Mouse (Mus musculus) v-Abl transformed pro-B cells (cell line): ENCODE measurements at regions not wholly inside any gene's neighbourhood (a gene's known extent, or its start where the extent isn't known, plus 50 kb on each side); places are given as distances from the start of the nearest gene placed in this dataset.

Experiments used
- in situ Hi-C, 2 experiments: fragments of 400-800 bp; cut with MboI; formaldehyde crosslinking; loops; one replicate each; pipeline ENCODE4 v1.15.1; 2025; ENCODE audit not compliant: unreplicated experiment in 2 of 2

DNA sequence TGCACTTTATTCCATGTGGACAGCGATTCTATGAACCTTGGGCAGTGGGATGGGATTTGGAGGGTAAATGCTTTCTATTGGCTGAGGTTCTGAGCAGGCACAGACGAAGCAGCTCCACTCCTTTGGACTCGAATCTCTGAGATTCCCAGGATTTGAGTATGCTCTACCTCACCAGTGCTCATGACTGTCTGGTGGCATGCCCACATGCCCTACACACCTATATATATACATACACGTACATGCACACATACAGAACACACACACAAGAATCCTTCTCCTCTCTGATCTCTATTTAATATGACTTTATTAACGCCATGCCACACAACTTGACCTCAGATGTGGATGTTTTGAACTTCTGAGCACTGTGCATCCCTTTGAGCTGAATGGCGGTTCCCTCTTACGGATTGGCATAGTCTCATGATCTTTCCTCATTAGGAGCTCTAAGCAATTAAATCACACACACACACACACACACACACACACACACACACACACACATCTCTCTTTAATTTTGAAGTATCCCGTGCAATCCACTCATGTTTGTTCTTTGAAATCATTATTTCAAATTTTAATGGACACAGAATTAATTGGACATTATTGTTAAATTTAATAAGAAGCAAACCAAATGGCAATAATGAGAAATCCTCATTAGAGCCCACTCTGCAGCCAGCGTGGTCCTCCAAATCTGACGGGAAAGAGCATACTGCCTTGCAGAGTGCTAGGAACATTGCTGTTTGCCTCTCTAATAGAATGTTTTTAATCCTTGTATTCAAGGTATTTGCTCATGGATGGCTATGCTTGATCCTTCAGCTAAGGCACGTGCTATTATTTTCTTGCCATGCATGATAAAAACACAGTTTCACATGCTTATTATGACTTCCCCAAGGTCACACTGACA, 205.1 kb upstream of the Kirrel3 start:
- in situ Hi-C loops: no loop called here

DNA sequence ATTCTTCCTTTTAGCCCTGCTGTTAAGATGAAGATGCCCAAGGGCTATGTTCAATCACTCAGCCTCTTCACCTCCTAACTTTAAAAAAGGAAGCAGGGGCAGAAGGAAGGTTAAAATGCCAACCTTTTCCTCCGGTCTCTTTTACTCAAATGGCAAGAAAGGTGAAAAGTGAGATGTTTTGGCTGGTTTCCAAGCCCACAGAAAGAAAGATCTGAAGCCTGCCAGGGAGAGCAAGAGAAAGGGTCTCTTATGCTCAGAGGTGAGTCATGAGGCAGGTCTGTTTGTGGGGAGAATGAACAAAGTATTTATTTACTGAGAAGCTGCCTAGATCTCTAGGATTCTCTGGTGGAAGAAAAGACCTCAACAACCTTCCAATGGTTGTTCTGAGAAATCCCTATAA, 162.1 kb upstream of the Kirrel3 start:
- in situ Hi-C loops: no loop called here

GRCm38 (mm10) chr9:34328723-34329122, 157.0 kb upstream of the Kirrel3 start:
- in situ Hi-C loops: no loop called here

GRCm38 (mm10) chr9:34334112-34334511, 151.6 kb upstream of the Kirrel3 start:
- in situ Hi-C loops: no loop called here

GRCm38 (mm10) chr9:34334555-34335468, 150.9 kb upstream of the Kirrel3 start:
- in situ Hi-C loops: no loop called here

DNA sequence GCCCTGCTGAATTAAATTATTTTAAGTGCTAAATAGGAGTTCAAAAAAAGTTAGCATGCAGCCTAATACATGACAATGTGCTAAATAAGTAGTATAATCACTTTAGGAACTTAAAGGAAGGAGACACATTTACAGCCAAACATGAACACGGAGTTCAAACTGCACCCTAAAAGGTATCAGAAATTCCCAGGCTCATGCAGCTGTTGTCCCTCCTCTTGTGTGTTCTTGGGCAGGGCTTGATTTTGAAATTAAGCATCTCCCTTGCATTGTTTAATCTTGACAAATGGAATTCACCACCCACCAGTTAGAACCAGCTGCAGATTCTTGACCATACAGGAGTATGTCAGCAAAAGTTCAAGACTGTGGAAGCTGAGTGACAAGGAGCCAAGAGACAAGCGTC, 137.3 kb upstream of the Kirrel3 start:
- in situ Hi-C loops: no loop called here

DNA sequence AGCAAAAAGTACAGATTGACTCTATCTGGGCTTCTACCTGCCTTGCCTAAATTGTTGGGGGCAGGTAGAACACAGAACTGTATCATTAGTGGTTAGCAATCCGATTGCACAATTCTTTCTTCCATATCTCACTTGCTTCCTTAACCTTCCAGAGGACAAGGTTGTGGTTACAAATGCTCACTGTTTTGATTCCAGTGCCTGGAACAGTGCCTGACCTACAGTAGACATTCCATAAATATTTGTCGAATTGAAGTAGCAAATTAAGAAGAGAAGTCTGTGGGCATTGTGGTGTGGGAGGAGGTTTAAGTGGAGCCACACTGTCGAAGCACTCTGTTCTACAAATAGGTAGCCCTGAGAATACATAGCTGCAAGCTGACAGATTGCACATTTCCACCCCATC, 135.7 kb upstream of the Kirrel3 start:
- in situ Hi-C loops: loop anchor here in 1 of 2 experiments (25.0 kb wide), 1 partner anchor 1162 kb away; the partner anchor contains the start of gene Gm1113

DNA sequence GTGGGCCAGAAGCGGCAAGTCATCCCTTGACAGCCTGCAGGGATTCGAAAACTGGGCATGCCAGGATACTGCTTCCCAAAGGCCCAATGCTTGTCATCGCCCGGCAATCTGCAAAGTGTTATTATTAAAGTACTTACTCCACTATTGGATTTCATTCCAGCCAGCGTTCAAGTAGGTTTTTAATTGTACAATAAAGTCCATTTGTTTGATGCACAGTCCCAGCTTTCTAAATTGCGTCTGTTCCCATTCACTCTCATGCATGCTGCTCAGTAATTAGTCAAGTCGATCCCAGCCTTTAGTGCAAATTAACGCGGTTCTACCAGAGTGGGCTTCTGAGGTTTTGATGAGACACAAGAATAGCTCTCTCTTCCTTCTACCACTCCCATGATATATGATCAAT, 131.9 kb upstream of the Kirrel3 start:
- in situ Hi-C loops: loop anchor here in 1 of 2 experiments (25.0 kb wide), 1 partner anchor 1159 kb away; the partner anchor contains the start of gene Gm1113

DNA sequence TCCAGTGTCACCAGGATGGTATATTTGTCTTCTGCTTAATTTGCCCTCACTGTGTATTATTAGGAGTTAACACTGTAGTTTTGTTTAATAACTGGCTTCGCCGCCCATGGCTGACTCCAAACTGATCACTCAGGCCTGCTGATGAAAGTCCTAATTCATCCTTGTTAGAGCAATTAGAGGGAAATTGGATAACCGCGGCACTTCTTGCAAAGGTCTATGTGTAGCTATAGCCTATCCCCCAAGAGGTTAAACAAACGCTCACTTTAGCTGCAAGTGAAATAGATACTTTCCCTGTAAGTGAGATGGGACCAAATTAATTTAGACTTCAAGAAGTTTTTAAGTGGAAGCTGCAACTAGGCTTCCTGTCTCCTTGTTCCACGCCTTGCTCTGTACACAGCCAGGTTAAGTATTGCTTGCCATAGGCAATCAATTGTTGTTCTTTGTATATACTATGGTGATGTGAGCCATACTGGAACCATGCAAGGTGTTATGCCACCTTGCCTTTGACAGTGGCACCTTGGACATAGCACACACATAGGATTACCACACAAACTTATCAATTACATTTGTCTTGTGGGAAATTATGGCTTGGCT, 130.9 kb upstream of the Kirrel3 start:
- in situ Hi-C loops: loop anchor here in 1 of 2 experiments (25.0 kb wide), 1 partner anchor 1157 kb away; the partner anchor contains the start of gene Gm1113

GRCm38 (mm10) chr9:34370686-34371398, 114.9 kb upstream of the Kirrel3 start:
- in situ Hi-C loops: loop anchor here in 1 of 2 experiments (25.0 kb wide), 1 partner anchor 1141 kb away; the partner anchor contains the start of gene Gm1113

- in situ Hi-C loops: no loop called here
Measured at GRCm38 (mm10) chr9:34375187-34375586, 110.5 kb upstream of the Kirrel3 start.

DNA sequence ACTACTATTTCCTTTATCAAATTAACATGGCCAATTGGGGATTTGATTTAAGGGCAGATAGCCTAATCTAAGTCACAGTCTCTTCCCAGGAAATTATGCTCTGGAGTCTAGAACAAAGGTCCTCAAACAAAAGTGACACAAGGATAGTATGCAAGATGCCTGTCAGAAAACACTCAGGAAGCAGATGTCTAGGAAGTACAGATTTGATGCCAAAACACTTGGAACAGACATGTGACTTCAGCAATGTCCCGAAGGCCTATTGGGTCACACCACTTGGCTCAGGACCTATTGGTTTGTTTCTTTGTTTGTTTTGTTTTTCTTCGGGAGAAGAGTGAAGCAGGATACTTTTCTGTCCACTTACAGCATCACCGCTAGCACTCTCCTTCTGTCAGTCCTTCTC, 105.7 kb upstream of the Kirrel3 start:
- in situ Hi-C loops: no loop called here

GRCm38 (mm10) chr9:34381601-34382000, 104.1 kb upstream of the Kirrel3 start:
- in situ Hi-C loops: no loop called here

GRCm38 (mm10) chr9:34382208-34382607, 103.5 kb upstream of the Kirrel3 start:
- in situ Hi-C loops: no loop called here

DNA sequence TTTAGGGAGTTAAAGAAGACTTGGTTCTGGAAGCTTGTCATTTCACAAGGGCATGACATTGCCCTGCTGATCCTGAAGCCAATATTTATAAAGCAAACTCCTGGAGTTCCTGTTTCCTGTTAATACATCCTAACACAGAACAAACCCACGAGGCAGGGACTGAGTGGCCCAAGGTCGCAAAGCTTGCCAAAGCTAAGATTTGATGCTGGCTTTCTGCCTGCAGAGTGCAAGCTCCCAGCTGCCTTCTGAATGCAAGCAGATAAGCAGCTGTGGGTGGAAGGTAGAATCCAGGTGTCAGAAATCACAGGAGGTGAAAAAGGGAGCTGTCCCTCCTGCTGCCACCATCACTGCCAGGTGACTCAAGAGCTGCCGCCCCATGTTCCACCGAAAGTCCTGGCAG, 99.6 kb upstream of the Kirrel3 start:
- in situ Hi-C loops: no loop called here

DNA sequence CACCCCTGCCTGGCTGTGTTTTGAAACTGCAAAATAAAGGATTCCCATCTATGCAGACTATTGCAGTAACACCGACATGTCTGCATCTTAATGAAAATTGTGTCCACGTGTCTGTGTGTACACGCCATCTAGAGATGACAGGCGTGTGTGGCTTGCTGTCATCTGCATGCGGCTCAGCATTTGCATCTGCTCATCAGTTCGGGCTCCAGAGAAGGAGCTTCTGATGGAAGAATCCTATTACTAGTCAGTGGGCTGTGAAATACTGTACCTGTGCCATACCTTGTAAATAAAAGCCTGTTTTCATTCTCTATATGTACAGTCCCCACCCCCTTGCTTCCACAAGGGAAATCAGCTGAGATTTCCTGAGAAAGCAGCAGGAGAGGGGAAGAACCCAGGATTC, 92.7 kb upstream of the Kirrel3 start:
- in situ Hi-C loops: no loop called here

DNA sequence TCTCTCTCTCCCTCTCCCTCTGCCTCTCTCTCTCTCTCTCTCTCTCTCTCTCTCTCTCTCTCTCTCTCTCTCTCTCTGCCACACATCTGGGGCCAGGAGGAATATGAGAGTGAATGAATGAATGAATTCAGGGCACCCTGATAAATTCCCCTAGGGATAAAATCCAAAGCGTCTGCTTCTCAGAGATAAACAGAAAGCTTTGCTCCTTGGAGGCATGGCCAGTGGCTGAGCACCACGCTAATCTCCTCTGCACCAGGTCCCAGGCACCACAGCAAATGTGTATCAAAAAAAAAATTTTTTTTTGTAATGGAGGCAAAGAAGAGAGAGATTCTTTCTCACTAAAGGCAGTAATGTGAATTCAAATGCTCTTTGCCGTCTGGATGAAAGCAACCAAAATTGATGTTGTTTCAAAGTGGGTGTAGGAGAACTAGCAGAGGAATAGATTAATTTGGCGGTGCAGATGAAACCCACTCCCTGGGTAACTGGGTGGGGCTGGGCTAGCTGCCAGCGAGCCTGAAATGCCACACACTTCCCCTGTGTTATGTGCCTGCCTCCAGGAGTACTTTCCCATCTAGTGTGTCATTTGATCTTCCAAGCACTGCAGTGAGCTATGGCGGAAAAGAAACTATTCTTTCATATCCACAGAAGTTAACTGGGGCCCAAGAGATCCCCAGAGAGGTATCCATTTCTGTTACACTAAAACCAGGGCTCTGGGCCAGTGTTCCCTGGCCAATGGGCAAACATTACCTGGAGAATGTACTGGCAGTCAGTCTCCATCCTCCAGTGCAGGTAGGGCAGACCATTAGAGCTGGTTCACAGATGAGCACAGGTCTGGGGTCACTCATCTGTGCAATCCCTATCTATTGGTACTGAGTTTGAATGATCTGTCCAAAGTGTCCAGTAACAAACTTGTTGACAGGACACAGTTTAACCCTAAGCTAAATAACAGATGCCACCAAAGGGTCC, 89.6 kb upstream of the Kirrel3 start:
- in situ Hi-C loops: no loop called here

GRCm38 (mm10) chr9:34411699-34412098, 74.0 kb upstream of the Kirrel3 start:
- in situ Hi-C loops: no loop called here

- in situ Hi-C loops: no loop called here
Measured at GRCm38 (mm10) chr9:34416153-34416552, 69.5 kb upstream of the Kirrel3 start.
